Mouse (Mus musculus): ENCODE measurements around the gene Zfhx3.

Gene Zfhx3

DNA sequence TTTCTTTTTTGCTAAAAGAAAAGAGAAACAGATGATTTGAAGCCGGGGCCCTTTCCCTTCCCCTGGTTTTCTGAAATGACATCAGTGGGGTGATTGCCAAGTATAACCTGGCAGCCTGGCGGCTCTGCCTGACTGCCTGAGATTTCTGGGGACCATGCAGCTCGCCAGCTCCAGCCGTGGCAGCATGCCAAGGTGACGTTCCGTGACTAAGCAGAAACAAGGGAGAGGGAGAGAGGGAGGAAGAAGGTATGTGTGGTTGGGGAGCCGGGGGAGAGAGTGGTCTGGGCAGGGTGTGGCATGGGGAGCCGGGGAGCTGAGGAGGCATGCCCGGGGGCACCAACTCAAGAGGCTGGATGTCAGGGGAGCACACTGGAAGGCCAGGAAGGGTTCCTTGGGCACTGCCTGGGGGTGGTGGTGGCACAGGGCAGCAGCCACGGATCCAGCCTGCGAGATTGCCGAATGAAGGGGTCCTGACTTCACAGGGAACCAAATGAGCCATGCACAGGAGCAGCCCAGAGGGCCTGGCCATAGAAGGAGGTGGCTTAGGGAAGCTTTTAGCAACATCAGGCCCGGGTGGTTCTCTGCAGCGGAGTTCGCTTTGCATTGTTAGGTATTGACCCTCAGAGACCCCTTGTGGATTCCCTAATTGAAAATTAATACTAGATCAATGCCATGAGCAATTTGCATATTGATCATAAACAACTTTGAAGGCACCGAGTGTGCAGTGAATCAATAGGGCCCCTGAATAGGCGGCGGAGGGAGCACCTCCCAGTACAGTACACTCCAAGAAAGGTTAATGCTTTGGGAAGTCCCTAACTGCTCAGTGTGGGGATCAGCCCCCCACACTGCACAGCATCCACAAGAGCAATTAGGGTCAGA, 954.3 kb downstream of the Zfhx3 start:
- no peak for DNase-seq (ENCODE audit: low spot score)

DNA sequence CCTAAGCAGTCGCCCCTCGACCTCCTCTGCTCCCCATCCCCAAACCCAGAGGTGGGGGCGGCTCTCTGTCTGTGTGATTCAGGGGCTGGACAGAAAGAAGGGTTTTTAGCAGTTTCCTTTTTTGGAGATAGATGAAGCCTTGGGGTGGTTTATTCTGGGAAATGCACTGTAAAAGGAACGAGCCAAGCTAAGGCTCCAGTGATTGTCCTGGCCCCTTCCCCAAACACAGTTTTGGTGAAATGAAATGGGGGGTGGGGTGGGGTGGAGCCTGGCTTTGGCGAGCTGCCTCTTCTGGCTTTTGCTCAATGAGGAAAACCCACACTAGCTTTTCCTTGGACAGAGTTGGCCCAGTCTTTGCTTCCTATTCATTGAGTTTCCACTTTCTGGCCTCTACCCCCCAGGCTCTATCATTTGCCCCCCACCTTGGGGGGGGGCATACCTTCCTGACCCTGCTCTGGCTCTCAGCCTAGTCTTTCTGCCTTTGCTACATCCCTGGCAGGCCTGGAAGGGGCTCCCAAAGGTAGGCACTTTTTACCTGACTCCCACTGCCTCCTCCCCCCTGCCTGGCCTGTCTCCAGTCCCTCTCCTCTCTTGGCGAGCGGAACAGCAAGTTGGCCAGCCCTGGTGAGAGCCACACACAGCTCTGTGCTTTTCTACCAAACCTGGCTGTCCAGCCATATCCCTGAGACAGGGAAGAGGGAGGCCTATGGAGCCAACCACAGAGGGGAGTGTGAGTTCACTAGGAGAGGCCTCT, 955.1 kb downstream of the Zfhx3 start:
- DNase-seq (ENCODE audit: low spot score), result no peak

DNA sequence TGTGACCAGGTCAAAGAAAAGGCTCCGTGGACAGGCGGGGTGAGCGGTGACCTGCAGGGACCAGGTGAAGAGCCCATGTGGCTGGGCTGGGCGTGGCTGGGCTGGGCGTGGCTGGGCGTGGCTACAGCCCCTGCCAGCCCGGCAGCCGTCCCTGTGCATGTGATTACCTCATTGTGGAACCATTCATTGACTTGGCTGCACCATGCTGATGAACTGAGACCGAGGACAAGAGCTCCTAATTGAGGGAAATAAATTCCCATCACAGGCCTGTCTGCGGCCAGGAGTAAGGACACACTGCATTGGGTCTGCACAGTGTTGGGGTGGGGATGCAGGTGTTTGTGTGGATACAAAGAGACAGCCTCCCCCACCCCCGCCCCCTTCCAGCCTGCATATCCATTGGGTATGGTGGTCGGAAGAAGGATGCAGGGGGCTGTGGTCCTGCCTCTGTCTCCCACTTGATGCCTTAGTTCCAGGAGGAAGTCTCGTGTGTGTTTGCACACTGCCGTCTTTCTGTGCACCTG, 956.9 kb downstream of the Zfhx3 start:
- DNase-seq (ENCODE audit: low spot score), result no peak

DNA sequence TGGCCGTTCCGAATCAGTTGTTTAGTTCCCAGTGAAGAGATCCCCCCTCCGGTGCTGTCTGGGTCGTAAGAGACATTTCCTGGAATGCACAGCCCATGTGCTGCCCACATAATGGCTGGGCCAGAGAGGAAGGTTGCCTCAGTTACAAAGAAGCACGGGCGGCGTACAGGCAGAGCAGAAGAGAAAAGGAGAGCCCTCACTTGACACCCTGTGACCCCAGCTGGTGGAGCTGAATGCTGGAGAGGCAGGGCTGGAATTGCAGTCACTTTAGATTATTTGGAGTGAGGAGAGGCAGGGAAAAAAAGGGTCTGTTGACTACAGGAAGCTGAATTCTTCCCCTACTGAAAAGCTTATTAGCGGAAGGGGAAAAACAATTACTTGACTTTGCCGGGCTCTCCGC, 958.1 kb downstream of the Zfhx3 start:
- no peak for DNase-seq (ENCODE audit: low spot score)

DNA sequence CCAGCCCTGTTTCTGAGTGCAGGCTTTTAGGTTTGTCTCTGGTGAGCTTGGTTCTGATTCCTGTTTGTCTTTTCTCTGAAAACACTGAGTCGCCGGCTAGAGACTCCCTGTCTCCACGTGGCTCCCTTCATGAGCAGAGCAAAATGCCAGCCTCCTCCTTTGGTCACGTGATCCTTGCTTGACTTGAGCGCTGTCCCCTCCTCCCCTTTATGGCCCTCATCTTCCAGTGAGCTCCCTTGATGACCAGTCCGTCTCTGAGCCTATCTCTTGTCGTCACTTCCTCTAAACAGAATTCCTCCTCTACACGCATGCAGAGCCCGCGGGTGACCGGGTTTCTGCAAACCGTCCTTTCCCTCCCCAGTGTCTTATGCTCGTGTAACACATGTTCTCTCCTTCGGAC, 958.8 kb downstream of the Zfhx3 start:
- no peak for DNase-seq (ENCODE audit: low spot score)

DNA sequence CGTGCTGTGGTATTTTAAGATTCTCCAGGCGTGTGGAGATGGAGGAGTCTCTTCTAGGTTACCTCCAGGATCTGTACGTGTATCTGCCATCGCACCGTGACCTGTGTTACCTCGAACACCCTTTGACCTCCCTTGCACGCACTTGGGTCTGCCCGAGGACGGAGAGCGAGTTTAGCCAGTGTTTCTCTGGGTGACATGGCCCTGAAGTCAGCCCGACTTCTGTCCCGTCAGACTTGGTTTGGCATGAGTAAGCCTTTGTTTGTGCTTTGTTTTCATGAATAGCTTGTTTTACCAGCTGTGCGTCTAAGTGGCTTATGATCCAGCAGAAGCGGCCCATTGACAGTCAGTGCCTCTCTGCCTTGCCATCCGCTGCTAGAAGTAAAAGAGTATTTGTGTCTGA, 961.1 kb downstream of the Zfhx3 start:
- DNase-seq (ENCODE audit: low spot score), result no peak

DNA sequence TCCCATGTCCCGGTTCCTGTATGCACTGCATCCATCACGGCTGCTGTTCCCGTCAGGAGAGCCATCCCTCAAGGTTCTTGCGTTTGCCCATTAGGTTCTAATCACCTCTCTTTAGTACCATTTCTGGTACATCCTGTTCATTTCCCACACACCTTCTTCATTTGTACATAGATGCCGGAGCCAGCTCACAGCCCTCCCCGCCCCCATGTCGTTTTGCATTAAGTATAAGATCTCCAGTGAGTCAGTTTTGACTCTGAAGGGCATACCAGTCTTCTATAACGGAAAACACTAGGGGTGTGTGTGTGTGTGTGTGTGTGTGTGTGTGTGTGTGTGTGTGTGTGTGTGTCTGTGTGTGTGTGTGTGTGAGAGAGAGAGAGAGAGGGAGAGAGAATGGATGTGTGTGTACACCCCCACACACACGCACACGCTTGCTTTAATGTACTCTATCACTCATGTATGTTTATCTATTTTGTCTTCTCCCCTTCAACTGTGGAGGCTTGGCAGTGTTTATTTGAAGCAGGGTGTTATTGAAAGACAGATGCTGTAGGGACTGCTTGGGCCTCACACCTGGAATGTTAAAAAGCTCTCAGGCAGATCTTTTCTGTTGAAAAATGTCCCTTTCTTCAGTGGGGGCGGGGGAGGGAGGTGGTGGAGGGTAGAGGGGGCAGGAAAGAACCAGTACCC, 962.0 kb downstream of the Zfhx3 start:
- DNase-seq (ENCODE audit: low spot score), result no peak

DNA sequence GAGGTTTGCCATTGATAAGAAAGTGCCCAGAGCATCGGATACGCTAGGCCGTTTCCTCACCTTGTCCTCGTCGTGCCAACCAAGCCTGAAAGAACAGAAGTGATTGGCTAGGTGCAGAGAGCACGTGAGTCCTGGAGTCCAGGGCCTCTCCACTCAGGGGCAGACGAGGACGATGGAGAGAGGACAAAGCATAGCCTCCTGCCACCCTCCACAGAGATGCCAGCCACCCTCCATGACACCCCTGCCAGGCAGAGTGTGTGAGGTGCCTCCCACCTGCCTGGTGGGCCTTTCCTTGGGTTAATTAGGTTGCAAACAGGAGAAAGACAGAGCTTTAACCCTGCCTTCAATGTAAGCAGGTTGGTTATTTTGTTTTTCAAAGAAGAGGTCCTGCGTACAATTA, 965.6 kb downstream of the Zfhx3 start:
- DNase-seq (ENCODE audit: low spot score), result no peak

DNA sequence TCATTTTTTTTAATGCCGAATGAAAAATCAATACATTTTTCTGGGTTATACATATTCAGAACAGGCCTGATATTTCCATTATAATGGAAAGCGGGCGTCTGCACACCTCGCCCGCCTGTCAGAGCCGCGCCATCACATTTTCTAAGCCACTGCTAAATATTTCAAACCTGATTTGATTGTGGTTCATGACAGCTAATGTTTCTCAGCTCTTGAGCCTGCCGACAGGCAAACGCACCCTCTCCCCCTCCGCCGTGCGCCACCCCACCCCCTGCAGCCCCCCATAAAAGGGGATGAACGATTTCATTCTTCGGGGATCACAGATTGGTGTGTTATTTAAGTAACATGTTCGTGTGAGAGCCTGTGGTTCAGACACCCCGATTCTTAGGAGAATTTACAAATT, 966.1 kb downstream of the Zfhx3 start:
- DNase-seq (ENCODE audit: low spot score), result no peak

DNA sequence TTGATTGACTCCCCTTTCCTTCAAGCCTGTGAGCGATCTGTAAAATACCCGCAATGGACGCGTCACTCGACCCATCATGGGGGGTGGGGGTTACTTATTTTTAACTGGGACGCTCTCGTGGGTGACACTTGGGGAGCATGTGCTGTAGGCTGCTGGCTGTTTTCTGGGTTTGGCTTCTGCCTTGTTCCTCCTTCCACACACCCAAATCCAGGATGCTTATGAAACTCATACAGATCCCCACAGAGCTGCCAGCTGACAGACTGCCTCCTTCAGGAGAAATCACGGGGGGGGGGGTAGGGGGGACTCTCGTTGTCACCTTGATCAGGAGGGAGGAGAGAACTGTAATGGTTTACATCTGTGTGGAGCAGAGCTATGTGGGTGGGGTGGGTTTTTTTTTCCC, 966.6 kb downstream of the Zfhx3 start:
- no peak for DNase-seq (ENCODE audit: low spot score)

DNA sequence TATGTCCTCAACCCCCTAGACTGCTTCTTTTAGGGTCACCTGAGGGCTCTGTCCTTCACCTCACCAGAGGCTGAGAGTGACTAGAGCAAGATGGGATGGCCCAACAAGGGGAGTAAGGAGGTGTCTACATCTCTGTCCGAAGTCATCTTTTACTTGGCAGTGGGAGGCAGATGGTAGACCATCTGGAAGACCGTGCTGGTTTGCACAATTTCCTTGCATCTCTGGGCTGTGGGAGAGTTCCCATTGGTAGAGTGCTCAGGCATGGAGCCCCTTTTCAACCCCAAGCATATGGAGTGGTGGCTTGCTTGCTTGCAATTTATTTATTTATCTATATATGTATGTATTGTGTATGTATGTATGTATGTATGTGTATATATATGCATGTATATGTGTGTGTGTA, 967.0 kb downstream of the Zfhx3 start:
- DNase-seq (ENCODE audit: low spot score), result no peak

DNA sequence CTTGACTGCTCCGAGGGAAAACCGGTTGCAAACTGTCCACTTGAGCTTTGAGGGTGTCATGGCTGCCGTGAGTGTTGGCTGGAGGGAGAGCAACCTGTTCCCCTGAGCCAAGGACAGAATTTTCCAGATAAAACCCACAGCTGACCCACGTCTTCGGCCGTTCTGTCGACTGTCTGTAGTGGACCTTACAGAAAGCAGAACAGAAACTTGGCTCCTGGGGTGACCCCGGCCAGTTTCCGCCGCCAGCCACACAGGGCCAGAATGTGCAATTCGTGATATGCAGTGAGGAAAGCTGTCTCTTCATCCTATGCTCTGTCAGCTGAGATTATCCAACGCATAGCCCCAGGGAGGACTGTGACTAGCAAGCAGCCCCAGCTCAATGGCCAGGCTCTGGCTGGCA, 968.4 kb downstream of the Zfhx3 start:
- DNase-seq (ENCODE audit: low spot score), result no peak

DNA sequence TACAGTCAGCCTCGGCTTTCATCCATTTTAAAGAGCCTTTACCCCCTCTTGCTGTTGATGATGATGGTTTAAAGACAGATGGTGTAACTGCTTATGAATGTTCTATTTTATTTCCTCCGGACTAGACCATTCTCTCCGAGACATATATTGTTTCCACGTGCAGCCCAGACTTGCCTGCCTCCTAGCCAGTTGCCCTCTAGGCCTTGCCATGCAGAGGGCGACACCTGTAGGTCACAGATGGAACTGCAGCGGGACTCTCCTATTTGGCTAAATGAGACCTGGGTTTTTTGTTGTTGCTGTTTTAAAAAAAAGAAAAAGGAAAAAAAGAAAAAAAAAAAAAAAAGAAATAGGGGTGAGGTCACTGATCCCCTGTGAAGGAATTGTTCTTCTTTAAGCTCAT, 969.1 kb downstream of the Zfhx3 start:
- DNase-seq (ENCODE audit: low spot score), result peak; percentile 75

DNA sequence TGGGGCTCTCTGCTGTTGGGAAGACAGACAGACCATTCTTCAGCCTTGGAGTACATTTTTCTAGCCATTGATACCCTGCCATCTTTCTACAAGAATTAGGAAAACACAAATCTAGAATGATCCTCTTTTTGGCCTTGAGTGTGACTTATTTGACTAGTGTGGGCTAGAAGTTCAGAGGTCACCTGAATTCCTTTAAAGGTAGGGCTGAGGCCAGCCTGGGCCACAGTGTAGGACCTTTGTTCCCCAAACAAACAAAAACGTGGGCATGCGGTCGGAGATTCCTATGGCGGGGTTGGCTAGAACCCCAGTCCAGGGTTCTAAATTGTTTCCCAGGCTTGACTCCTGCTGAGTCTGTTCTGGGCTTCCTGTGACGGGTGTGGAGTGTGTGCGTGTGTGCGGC, 970.6 kb downstream of the Zfhx3 start:
- DNase-seq (ENCODE audit: low spot score), result no peak

DNA sequence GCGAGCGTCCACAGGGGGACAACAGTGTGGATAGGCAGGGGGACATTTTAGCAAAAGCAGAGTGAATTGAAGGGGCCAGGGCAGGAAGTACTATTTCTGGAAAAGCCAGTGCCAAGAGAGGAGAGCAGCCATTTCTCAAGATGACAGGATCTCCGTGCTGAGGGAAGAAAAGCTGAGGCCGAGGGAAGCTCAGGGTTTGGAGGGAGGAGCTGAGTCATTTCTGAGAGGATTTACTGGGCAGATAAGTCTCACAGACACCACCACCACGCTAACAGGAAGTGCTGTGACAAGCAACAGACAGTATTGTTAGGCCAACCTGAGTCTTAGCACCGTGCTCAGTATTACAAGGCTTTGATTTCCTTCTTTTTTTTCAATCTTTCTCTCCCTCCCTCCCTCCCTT, 973.0 kb downstream of the Zfhx3 start:
- no peak for DNase-seq (ENCODE audit: low spot score)

DNA sequence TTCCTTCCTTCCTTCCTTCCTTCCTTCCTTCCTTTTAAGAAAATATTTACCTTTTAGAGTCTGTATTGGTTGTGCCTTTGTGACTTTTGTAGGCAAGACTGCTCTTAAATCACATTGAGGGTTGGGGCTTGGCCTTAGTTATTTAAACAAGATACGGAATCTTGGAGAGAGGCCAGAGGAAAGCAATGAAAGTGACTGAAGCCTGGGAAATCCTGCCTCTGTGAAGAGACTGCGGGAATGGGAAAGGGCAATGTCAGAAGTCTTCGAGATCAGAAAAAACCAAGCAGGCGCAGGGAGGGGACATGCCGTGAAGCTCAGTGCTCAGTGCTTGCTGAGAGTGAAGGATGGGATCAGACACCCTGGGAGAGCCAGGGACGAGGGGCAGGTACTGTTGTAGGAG, 973.4 kb downstream of the Zfhx3 start:
- no peak for DNase-seq (ENCODE audit: low spot score)

DNA sequence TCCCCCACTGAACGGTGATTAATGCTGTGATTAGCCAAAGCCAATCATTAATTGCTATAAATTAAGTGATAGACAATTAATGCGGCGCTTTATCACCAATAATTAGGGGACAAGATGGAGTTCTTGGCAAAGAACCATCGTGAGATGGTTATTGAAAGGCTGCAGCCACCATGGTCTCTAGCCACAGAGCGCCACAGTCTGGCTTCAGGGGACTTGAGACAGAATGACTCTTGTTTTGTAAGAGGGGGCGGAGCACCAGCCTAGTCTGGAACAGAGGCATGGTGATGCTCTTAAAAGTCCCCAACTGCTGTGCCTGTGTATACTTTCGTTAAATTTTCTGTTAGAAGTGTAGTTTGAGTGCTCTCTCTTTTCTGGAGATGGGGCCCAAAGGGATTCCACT, 977.7 kb downstream of the Zfhx3 start:
- DNase-seq (ENCODE audit: low spot score), result no peak

DNA sequence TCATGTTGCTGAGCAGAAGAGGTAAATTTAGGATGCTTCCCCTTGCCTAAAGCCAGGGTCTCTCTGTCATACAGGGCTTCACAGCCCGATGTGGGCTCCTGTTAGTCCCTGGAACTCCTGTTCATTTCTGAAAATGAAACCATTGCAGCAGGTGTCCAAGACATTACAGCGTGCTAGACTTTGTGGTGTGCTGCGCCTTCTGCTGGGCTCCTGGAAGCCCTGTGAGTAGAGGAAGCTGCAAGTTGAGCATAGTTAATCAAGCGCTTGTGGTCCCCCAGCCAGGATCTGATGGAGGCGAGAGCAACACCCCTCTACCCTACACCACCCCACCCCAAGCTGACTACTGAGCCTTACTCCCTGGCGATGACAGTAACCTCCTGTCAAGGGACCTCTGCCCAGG, 980.7 kb downstream of the Zfhx3 start:
- DNase-seq (ENCODE audit: low spot score), result no peak

DNA sequence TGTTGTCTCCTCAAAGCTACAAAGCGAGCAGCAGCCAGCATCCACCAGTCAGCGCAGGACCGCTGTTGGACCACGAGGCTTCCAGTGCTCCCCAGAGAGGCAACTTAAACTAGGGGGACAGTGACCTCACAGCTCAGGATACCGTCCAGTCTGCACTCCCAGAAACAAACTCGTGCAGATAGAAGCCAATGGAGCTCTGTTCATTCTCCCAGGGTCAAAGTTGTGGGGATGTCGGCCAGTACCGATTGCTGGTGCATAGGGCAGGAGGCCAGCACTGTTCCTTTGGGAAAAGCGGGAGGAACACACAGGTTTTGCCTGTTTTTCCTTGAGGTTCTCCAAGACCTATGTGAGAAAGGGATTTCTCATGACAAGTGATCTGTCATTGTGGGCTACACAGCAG, 982.1 kb downstream of the Zfhx3 start:
- no peak for DNase-seq (ENCODE audit: low spot score)

DNA sequence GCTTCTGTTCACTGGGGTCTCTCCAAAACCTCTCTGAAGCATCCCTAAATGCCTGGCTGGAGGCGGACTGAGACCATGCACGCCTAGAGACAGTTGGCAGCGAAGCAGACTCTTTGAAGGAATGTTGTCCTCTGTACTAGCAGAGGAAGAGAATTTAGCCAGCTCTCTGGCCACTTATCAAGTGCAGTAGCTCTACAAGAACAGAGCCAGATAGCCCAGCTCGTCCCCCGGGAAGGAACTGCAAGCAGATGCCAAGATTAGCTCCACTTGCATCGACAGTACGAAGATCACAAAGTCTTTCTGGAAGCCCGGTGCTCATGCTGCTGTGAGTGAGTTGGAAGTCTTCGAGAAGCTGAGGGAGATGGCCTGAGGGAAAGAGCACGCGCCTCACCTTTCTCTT, 983.7 kb downstream of the Zfhx3 start:
- no peak for DNase-seq (ENCODE audit: low spot score)

DNA sequence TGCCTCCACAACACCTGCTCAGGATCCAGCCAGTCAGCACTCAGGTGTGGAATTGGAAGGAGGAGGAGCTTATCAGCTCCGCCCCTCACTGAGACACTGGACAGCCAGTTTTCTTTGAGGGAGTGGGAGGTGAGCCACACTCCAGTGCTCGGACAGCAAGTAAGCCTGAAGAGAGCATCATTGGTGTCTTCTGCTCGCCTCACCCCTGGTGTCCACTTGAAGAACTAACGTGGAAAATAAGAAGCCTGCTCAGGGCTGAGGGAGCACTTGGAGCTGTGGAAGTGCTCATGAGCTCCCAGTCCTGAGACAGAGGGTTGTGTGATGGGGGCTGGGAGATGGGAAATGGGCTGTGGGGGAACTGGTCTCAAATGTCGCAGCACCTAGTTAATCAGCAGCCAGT, 988.2 kb downstream of the Zfhx3 start:
- DNase-seq (ENCODE audit: low spot score), result no peak

DNA sequence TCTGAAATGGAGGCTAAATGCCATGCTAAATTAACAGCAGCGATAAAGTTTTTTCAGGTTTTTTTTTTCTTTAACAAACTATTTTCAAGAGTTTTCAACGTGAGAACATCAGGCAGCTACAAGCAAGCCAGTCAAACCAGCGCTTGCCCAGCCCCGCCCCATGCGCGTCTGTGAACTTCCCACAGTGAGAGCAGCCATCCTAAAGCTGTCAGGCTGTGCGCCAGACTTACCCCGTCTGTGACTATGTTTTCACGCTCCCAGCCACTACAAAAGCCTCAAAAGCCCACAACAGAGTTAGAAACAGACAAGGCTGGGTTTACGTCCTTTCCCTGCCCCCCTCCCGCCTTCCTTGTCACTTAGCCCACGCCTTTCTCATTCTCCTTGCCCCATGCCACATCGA, 989.4 kb downstream of the Zfhx3 start:
- DNase-seq (ENCODE audit: low spot score), result peak; percentile 34

DNA sequence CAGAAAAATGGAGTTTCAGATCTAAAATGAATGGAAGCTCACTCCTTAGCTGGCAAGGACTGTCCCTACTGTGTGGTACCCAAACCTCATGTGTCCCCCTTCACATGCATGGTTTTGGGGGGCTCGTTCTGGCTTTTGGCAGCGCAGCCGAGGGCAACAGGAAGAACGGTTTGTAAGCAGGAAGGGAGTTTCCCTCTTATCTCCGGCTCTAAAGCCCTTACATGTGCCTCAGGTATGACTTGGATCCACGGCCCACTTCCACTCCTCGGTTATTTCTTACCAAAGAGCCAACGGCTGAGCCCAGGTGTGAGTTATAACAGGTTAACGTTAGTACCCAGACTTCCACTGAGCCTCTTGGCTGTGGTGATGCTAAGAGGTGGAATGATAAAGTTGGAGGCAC, 990.3 kb downstream of the Zfhx3 start:
- no peak for DNase-seq (ENCODE audit: low spot score)

Data from T-cell, adult 2 months (primary cell).